Mouse (Mus musculus): ENCODE results near the gene Aym1. TPM values are rescaled to one million over a fixed set of nuclear protein-coding genes. Genes with fewer than 3 reads are reported as not detected.
A peak's percentile ranks its signal among the peaks of the same experiment; 100 is the strongest.
"Not testable (repeated sequence)": the region's sequence is repeated elsewhere in the genome, so short reads cannot be mapped to it uniquely, and the experiment has no call there.

Gene Aym1
- polyA plus RNA-seq, 1 experiment from 2014 or later: not detected

DNA sequence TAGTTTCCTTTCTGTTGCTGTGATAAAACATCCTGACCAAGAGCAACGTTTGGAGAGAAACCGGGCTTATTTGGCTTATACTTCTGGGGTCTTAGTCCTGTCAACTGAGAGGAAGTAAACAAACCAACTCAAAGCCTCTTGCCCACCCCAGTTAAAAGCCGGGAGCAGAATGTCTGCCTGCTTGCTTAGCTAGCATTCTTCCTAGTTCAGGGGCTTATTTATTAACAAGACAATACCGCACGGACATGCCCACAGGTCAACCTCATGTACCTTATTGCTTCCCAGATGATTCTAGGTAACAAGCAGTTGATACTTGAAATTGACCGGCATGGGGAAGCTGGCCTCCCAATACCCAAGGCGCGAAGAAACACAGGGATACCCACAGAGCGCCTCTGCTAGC is 20.8 kb upstream of the Aym1 start:
- ATAC-seq (ENCODE audit: low FRiP score): no peak
- no peaks in the 10 kb centered on the region for H3K36me3 ChIP-seq
- H3K4me1 ChIP-seq: peaks cover 20% of the 10 kb centered on the region
- whole genome bisulfite sequencing: 28% methylated on average over 9 of the region's 9 CpGs
- no peak overlapping the region for H3K9ac ChIP-seq
- peak overlapping the region; percentile 25; the same call in 1 of the 2 replicates for H3K4me3 ChIP-seq
- peaks cover 79% of the 10 kb centered on the region for H3K27me3 ChIP-seq
- H3K9me3 ChIP-seq (replicated peaks): no peaks in the 10 kb centered on the region
- peak overlapping the region; percentile 48; the same call in 1 of the 2 replicates for H3K4me2 ChIP-seq (replicated peaks)
- peak overlapping the region; percentile 40; the same call in 1 of the 2 replicates for H3K27ac ChIP-seq

GRCm38 (mm10) chr5:113344635-113345386 is 12.3 kb upstream of the Aym1 start:
- H3K4me3 ChIP-seq: no peak overlapping the region
- no peaks in the 10 kb centered on the region for H3K36me3 ChIP-seq
- no peak overlapping the region for H3K4me2 ChIP-seq (replicated peaks)
- H3K9me3 ChIP-seq (replicated peaks): no peaks in the 10 kb centered on the region
- H3K4me1 ChIP-seq: peaks cover 36% of the 10 kb centered on the region
- H3K27ac ChIP-seq: no peak overlapping the region
- H3K9ac ChIP-seq: no peak overlapping the region
- peaks cover 77% of the 10 kb centered on the region for H3K27me3 ChIP-seq
- WGBS: 32% methylated on average over 16 of the region's 16 CpGs
- ATAC-seq (ENCODE audit: low FRiP score): no peak

- peaks cover 77% of the 10 kb centered on the region for H3K27me3 ChIP-seq
- no peak overlapping the region for H3K27ac ChIP-seq
- ATAC-seq (ENCODE audit: low FRiP score): no peak
- no peak overlapping the region for H3K4me3 ChIP-seq
- H3K9me3 ChIP-seq (replicated peaks): no peaks in the 10 kb centered on the region
- no peak overlapping the region for H3K4me2 ChIP-seq (replicated peaks)
- H3K4me1 ChIP-seq: peaks cover 40% of the 10 kb centered on the region
- 7% methylated on average over 11 of the region's 11 CpGs for WGBS
- H3K9ac ChIP-seq: no peak overlapping the region
- H3K36me3 ChIP-seq: no peaks in the 10 kb centered on the region
Observed at GRCm38 (mm10) chr5:113345781-113346180, 11.3 kb upstream of the Aym1 start.

DNA sequence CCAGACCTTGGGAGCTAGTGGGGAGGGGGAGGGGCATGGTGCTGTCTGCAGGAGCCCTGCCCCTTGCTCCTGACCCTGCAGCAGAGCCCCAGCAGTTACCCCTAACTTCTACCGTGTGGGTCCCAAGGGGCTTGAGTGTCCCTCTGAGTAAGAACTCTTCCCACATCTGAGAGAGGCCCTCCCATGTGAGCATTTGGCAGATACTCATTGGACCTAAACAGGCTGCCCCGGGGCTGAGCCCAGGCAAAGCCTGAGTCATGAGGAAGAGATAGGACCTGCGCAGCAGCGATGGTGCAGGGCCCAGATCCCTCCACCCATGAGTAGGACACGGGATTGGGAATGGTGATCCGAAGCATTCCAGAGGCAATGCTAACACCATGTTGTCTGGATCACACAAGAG is 10.4 kb upstream of the Aym1 start:
- WGBS: 42% methylated on average over 6 of the region's 6 CpGs
- H3K4me3 ChIP-seq; H3K27ac ChIP-seq; H3K9ac ChIP-seq; H3K4me2 ChIP-seq (replicated peaks); H3K36me3 ChIP-seq; ATAC-seq (ENCODE audit: low FRiP score); H3K9me3 ChIP-seq (replicated peaks): not testable (repeated sequence)
- Histone ChIP-seq H3K4me1 (peaks cover 45% of the 10 kb centered on the region), H3K27me3 (peaks cover 76% of the 10 kb centered on the region)

- H3K27ac ChIP-seq: no peak overlapping the region
Observed at GRCm38 (mm10) chr5:113347593-113347992, 9.5 kb upstream of the Aym1 start.

GRCm38 (mm10) chr5:113348597-113348996 is 8.5 kb upstream of the Aym1 start:
- Histone ChIP-seq H3K27me3 (peaks cover 77% of the 10 kb centered on the region), H3K27ac (no peak overlapping the region), H3K4me1 (peaks cover 58% of the 10 kb centered on the region), H3K36me3 (no peaks in the 10 kb centered on the region), H3K9ac (no peak overlapping the region), H3K9me3 (replicated peaks) (no peaks in the 10 kb centered on the region), H3K4me2 (replicated peaks) (no peak overlapping the region), H3K4me3 (no peak overlapping the region)
- WGBS: 13% methylated on average over 13 of the region's 13 CpGs
- peak; percentile 26; the same call in 1 of the 2 replicates for ATAC-seq (ENCODE audit: low FRiP score)

More at GRCm38 (mm10) chr5:113347593-113347992, 9.5 kb upstream of the Aym1 start:
- no peaks in the 10 kb centered on the region for H3K36me3 ChIP-seq
- H3K9me3 ChIP-seq (replicated peaks): no peaks in the 10 kb centered on the region
- ATAC-seq (ENCODE audit: low FRiP score): no peak
- 34% methylated on average over 12 of the region's 12 CpGs for WGBS
- no peak overlapping the region for H3K4me3 ChIP-seq
- H3K4me2 ChIP-seq (replicated peaks): no peak overlapping the region
- H3K9ac ChIP-seq: no peak overlapping the region
- H3K27me3 ChIP-seq: peaks cover 71% of the 10 kb centered on the region
- peaks cover 55% of the 10 kb centered on the region for H3K4me1 ChIP-seq

GRCm38 (mm10) chr5:113349226-113349625 is 7.9 kb upstream of the Aym1 start:
- no peak overlapping the region for H3K9ac ChIP-seq
- no peak overlapping the region for H3K4me2 ChIP-seq (replicated peaks)

DNA sequence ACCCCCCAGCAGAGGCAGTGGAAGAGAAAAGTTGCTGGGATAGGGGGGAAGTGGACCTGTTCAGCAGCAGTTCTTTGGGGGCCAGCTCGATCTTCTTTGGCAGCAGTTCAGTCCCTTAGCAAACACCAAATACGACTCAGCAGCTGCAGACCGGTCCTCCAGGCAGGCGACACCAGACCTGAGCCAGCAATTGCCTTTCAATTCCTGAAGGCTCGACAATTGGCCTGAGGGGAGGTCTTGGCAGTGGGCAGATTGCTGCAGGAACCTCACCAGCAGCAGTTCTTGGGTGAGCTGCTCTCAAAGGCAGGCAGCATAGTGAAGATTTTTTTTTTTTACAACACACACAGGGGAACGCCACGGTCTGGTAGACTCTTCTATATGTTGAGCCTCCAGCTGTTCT is 7.3 kb upstream of the Aym1 start:
- WGBS: 8% methylated on average over 7 of the region's 7 CpGs
- Histone ChIP-seq H3K27me3 (peaks cover 76% of the 10 kb centered on the region), H3K4me3 (no peak overlapping the region), H3K27ac (peak overlapping the region; percentile 40; the same call in 1 of the 2 replicates), H3K9ac (no peak overlapping the region), H3K36me3 (no peaks in the 10 kb centered on the region), H3K4me2 (replicated peaks) (no peak overlapping the region), H3K4me1 (peaks cover 56% of the 10 kb centered on the region), H3K9me3 (replicated peaks) (no peaks in the 10 kb centered on the region)
- ATAC-seq (ENCODE audit: low FRiP score): no peak

More at GRCm38 (mm10) chr5:113349226-113349625, 7.9 kb upstream of the Aym1 start:
- peaks cover 77% of the 10 kb centered on the region for H3K27me3 ChIP-seq
- no peak for ATAC-seq (ENCODE audit: low FRiP score)
- no peaks in the 10 kb centered on the region for H3K9me3 ChIP-seq (replicated peaks)
- WGBS: 5% methylated on average over 7 of the region's 7 CpGs
- H3K36me3 ChIP-seq: no peaks in the 10 kb centered on the region
- no peak overlapping the region for H3K4me3 ChIP-seq
- H3K4me1 ChIP-seq: peaks cover 58% of the 10 kb centered on the region
- H3K27ac ChIP-seq: no peak overlapping the region

- H3K9me3 ChIP-seq (replicated peaks): no peaks in the 10 kb centered on the region
- peaks cover 49% of the 10 kb centered on the region for H3K4me1 ChIP-seq
- H3K4me2 ChIP-seq (replicated peaks): no peak overlapping the region
- H3K9ac ChIP-seq: no peak overlapping the region
- no peak overlapping the region for H3K4me3 ChIP-seq
- 0 out of 2 replicates have a peak, but pooled peaks have one; percentile 54 for ATAC-seq (ENCODE audit: low FRiP score)
- H3K27me3 ChIP-seq: peaks cover 67% of the 10 kb centered on the region
- H3K36me3 ChIP-seq: no peaks in the 10 kb centered on the region
- WGBS: 41% methylated on average over 3 of the region's 3 CpGs
- no peak overlapping the region for H3K27ac ChIP-seq
Observed at GRCm38 (mm10) chr5:113351768-113352167, 5.3 kb upstream of the Aym1 start.

DNA sequence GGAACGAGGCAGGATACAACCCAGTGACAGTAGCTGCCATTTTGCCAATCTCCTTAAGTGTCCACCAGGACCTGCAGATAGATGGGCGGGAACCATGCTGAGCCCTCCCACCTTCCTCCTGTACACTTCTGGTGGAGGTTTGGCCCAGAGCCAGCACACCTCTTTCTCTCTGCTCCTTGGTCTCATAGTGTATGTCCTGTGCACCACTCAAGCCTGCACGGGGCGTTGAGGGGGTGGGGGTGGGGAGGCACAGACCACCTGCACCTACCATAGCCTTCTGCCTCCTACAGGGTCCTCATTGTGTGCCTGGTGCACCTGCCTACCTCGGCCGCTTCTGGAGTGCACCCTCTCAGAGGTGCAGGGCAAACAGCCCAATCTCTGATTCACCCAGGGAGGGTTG is 4.5 kb upstream of the Aym1 start:
- peaks cover 54% of the 10 kb centered on the region for H3K4me1 ChIP-seq
- H3K4me2 ChIP-seq (replicated peaks): no peak overlapping the region
- H3K27ac ChIP-seq: no peak overlapping the region
- H3K9me3 ChIP-seq (replicated peaks): no peaks in the 10 kb centered on the region
- ATAC-seq (ENCODE audit: low FRiP score): no peak
- peaks cover 65% of the 10 kb centered on the region for H3K27me3 ChIP-seq
- H3K36me3 ChIP-seq: no peaks in the 10 kb centered on the region
- H3K9ac ChIP-seq: no peak overlapping the region
- 57% methylated on average over 6 of the region's 6 CpGs for WGBS
- H3K4me3 ChIP-seq: no peak overlapping the region

DNA sequence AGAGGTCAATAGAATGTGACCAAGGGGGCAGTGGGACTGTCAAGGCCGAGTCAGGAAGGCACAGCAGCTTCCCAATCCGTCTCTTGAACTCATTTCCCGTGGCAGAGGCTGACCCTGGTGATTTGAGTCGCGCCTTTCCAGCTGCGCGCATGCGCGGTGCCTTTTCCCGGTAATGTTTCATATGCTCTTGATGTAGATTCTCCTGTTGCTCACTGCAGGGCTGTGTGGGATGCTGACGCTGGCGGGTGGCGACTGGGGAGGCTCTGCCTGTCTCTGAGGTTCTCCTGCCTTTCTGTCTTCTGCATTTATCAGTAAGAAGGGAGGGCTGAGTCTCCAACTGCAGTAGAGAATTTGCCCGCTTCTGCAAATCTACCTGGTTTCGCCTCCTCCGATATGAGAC is 2.8 kb upstream of the Aym1 start:
- no peak overlapping the region for H3K27ac ChIP-seq
- H3K4me3 ChIP-seq: no peak overlapping the region
- no peaks in the 10 kb centered on the region for H3K9me3 ChIP-seq (replicated peaks)
- H3K27me3 ChIP-seq: peaks cover 49% of the 10 kb centered on the region
- H3K4me2 ChIP-seq (replicated peaks): no peak overlapping the region
- WGBS: 45% methylated on average over 16 of the region's 16 CpGs
- H3K4me1 ChIP-seq: peaks cover 45% of the 10 kb centered on the region
- no peaks in the 10 kb centered on the region for H3K36me3 ChIP-seq
- no peak for ATAC-seq (ENCODE audit: low FRiP score)
- no peak overlapping the region for H3K9ac ChIP-seq

GRCm38 (mm10) chr5:113357656-113358055 is 562 bp downstream of the Aym1 start:
- Histone ChIP-seq H3K27ac (no peak overlapping the region), H3K27me3 (peaks cover 46% of the 10 kb centered on the region), H3K36me3 (no peaks in the 10 kb centered on the region), H3K4me3 (no peak overlapping the region), H3K9ac (no peak overlapping the region), H3K4me2 (replicated peaks) (no peak overlapping the region), H3K4me1 (peaks cover 21% of the 10 kb centered on the region), H3K9me3 (replicated peaks) (no peaks in the 10 kb centered on the region)
- no peak for ATAC-seq (ENCODE audit: low FRiP score)
- 59% methylated on average over 3 of the region's 3 CpGs for WGBS

DNA sequence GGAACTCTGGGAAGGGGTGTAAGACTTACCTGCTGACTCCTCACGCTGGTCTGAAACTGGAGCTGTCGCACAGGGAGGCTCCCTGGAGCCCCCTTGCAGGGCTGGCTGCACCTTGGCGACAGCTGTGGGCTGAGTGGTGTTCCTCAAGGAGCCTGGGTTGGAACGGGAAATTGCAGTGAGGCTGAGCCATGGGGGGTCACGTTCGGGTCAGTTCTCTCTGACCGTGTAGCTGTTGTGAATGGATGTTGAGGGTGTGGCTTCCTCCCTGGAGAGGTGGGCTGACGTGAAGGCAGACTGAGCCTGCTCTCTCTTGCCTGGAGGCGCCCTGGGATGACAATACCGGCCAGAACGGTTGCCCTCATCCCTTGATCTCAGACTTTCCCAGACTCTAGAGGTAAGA is 1.7 kb downstream of the Aym1 start:
- no peak for ATAC-seq (ENCODE audit: low FRiP score)
- H3K27me3 ChIP-seq: peaks cover 34% of the 10 kb centered on the region
- no peaks in the 10 kb centered on the region for H3K36me3 ChIP-seq
- peaks cover 19% of the 10 kb centered on the region for H3K4me1 ChIP-seq
- no peaks in the 10 kb centered on the region for H3K9me3 ChIP-seq (replicated peaks)
- no peak overlapping the region for H3K4me3 ChIP-seq
- H3K27ac ChIP-seq: no peak overlapping the region
- H3K4me2 ChIP-seq (replicated peaks): no peak overlapping the region
- H3K9ac ChIP-seq: peak overlapping the region; percentile 13; the same call in 1 of the 2 replicates
- 6% methylated on average over 11 of the region's 11 CpGs for WGBS

Data from hindbrain, embryonic 12.5 days (tissue).